Mouse (Mus musculus) urinary bladder, adult 18-20 months (tissue): ENCODE data around the gene Spcs3.
"Not testable (repeated sequence)": the region's sequence is repeated elsewhere in the genome, so short reads cannot be mapped to it uniquely, and the experiment has no call there.

Source experiments
- DNase-seq, 2 experiments: peaks; one replicate each; pipeline ENCODE4 v3.0.0; 2022; ENCODE audit warnings: low spot score in 2 of 2, mixed read lengths in 2 of 2

Gene Spcs3

GRCm38 (mm10) chr8:54529382-54530296 lies at the start of gene Spcs3, which contains the start of gene Asb5:
Gene Spcs3 (minus strand): TSS chr8:54529998.
Gene Asb5 (plus strand): TSS chr8:54529580.
- peak; percentile 94 for DNase-seq

DNA sequence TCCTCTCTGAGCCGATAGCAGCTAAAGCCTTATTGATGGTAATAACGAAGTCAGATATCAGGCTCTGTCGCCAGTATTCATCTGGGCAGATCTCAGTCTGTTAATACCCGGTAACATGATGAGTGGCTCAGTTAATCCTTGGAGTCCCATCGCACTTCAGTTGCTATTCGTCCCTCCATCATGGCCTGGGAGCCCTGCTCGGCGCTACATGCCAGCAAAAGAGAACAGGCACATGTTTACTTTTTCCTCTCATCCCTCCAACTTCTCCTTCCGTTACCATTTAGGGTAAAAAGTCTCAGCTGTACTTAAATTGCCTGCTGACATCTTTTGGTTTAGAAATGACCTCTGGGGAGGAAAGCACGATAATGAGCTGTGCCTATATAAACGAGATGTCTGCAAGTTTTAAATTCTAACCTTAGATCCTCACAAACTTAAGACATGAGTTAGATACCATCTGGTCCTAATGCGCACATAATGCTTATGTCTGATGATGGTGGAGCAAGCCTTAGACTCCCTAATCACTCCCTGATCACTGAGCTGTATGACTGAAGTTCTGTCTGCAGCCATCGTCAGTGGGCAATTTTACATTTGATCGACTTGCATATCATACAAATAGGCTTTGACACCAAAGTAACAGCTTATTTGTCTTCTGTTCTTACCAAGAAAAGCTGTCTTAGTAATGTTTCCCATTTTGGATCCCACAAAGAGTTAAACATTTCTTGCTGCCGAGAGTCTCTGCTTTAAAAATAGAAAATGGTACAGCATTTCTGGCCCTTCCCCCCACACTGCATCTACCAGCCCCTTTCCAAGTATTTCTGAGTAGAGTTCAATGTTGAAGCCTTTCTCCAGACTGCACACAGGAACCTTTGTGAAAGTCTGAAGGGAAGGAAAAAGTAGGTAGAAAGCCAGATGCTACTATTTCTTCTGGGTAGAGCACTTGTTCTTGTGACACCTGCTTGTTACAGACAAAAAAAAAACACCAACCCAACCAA lies 41.1 kb upstream of the Spcs3 start:
- no peak for DNase-seq

GRCm38 (mm10) chr8:54567168-54567567 lies 37.4 kb upstream of the Spcs3 start:
- DNase-seq, result no peak

- no peak for DNase-seq
Measured at GRCm38 (mm10) chr8:54565603-54566260, 35.9 kb upstream of the Spcs3 start.

- no peak for DNase-seq
Measured at GRCm38 (mm10) chr8:54565181-54565580, 35.4 kb upstream of the Spcs3 start.

DNA sequence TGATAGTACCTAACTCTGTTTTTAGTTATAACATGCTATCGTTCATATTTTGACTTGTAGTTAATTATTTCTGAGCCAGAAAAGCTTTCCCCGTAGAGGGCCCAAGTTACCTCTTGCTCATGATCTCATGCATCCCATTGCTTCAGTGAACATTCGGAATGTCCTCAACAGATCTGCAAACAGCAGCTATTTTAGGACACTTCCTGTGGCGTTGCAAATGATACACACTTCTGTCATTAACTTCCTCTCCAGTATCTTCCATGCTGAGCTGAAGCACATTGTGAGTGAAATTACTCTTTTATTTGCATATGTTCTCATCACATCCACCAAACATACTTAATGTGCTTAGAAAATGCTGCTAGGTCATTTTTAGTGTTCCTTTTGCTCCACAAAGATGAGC lies 32.3 kb upstream of the Spcs3 start:
- DNase-seq, result no peak

DNA sequence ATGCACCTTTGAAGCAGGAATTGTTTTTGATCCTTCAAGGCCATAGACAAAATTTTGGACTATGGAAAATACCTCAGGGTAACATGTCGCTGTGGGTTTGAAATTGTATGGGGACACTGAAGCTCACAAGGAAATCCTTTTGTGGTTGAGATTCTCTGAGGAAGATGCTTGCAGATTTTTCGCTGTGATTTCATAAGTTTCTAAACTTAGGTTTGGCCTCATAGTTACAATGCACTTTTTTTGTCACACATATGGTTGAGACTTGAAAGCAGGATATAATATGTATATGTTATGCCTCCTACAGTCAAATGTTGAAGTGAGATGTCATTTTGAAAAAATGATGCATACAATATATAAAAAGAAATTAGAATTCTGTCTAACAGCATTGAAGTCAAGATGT lies 25.1 kb upstream of the Spcs3 start:
- DNase-seq, result no peak

DNA sequence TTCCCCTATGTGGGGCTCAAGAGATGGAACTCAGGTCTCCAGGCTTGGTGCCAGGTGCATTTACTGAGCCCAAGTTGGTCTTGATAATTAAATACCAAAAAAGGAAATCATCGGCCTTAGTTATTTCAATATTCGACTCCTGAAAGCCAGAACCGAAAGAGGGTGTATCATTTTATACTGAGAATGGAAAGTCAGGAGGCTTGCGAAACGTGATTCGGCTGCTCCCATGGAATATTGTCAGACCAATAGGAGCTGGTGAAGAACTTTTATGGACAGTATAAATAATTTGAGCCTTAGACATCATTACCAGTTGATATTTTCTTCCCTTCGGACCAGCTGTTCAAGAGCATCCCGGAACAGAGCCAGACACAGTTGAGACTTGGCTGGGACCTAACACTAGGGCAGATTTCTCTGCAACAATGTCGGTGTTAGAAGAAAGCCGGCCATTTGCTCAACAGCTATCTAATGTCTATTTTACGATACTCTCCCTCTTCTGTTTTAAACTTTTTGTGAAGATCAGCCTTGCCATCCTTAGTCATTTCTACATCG lies 20.3 kb upstream of the Spcs3 start:
- no peak for DNase-seq

DNA sequence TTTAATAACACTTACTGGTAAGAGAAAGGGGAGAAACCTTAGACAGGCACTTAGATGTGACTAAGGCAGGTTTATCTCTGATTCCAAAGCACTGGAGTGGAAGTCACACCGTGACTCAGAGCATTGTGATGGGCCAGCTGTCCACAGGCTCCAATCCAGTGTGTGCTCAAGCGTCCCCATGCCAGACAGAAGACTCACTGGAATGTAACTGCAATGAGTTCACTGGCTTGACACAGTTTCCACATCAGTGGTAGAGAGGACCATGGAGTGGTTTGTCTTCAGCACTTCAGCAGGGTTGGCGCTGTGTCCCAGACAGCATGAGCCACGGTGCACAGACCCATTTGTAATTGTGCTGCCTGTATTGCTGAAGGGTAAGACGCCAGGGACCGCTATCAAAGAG lies 18.6 kb upstream of the Spcs3 start:
- no peak for DNase-seq

GRCm38 (mm10) chr8:54541331-54541730 lies 11.5 kb upstream of the Spcs3 start:
- DNase-seq, result no peak

- DNase-seq, result no peak
Measured at GRCm38 (mm10) chr8:54537285-54537684, 7.5 kb upstream of the Spcs3 start.

DNA sequence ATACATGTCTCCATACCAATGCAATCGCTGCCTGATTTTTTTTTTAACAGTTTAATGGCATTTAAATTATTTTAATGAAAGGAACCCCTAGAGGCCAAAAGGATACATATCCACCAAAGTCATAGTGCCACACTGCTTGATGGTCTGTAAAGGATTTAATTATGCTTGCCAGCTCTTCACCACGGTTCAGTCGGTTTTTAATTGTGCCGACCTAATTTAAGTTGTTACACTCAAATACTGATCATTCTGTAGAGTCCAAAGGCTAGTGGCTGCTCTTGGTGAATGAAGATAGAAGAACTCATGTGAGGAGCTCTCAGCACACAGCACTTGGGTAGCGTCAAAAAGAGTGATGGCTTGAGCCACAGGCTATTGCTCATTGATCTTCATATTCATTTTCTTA lies 5.4 kb upstream of the Spcs3 start:
- no peak for DNase-seq

DNA sequence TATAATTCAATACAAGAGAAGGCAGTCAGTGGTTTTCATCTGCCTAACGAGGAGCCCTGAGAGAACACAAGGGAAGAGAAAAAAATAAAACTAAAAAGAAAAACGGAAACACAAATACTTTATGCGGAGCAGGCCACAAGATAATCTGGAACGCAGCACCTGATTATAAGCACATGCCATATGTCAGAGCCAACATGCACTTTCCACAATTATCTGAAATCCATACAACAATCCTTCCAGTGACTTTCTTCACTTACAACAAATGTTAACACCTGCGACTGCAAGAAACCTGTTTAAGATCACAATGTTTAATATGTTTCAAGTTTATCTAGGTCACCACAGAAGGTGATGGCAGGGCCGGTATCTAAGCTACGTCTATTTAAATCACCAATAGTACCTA lies 1.2 kb downstream of the Spcs3 start:
- no peak for DNase-seq

- DNase-seq, result no peak
Measured at GRCm38 (mm10) chr8:54526700-54527099, 3.1 kb downstream of the Spcs3 start.

GRCm38 (mm10) chr8:54525606-54526005 lies 4.2 kb downstream of the Spcs3 start:
- DNase-seq, result no peak

- no peak for DNase-seq
Measured at GRCm38 (mm10) chr8:54520516-54520915, 9.3 kb downstream of the Spcs3 start.

GRCm38 (mm10) chr8:54518756-54519460 lies 10.9 kb downstream of the Spcs3 start:
- no peak for DNase-seq

GRCm38 (mm10) chr8:54512200-54512599 lies 17.6 kb downstream of the Spcs3 start:
- DNase-seq, result not testable (repeated sequence)

DNA sequence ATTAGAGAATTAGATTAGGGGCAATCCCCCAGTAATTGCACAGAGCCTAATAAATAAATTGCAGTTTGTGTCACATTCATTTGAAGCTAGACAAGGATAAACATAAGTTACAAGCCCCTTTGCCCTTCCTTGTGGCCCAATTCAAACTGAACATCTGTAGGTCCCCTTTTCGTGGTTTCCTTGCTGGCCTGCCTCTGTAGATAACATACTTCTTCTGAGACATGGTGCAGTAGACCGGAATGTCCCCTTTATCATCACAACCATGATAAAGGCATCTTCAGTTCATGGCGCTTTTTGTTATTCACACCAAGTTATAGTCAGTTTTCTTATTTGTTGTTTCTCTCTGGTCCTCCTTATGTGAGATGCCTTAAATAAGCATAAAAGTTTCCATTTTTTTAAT lies 18.0 kb downstream of the Spcs3 start:
- no peak for DNase-seq

DNA sequence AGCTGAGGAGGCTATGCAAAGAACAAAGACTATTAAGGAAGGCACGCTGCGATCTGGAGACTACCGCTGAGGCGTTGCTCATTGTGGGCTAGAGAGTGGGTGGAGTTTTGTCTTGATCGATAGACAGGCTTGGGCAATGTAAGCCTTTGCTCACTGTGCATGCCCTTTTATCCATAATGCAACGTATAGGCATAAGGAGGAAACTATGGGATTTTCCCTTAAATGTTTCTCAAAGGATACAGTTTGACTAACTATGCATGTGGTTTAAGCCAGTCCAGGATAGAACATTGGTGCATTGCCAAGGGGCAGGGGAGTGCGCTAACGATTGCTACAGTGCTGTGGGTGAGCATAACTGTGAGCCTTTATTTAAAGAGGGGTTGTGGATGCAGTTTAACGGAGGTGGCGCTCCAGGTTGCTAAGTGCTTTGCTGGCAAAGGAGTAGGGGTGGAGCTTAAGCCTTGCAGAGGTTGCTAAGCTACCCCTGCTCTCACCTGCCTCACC lies 20.5 kb downstream of the Spcs3 start:
- DNase-seq, result no peak

GRCm38 (mm10) chr8:54508814-54509213 lies 21.0 kb downstream of the Spcs3 start:
- DNase-seq, result no peak
